Mouse (Mus musculus) stomach, postnatal 0 days (tissue): ENCODE measurements around the gene Gorasp1. TPM values are rescaled to one million over a fixed set of nuclear protein-coding genes. Genes with fewer than 3 reads are reported as not detected.

Experiments
- ATAC-seq: fragments of 200-750 bp; cut with Nextera tagmentation; 2 replicates; pipeline ENCODE4 v1.8.0; 2017; ENCODE audit not compliant: low FRiP score, low TSS enrichment
- DNase-seq: peaks from one replicate; pipeline ENCODE4 v3.0.0-alpha.2; 2016; ENCODE audit warnings: low spot score
- H3K27ac ChIP-seq: fragments of 300-500 bp; sonication (generic); replicated peaks from 2 replicates; pipeline ENCODE4 v1.5.1; 2014; ENCODE audit warnings: mild to moderate bottlenecking, control low read depth
- H3K27me3 ChIP-seq: fragments of 300-500 bp; sonication (generic); 2 replicates; pipeline ENCODE4 v1.6.1; 2014; ENCODE audit warnings: low read length; ENCODE audit not compliant: control insufficient read depth, insufficient read depth
- H3K36me3 ChIP-seq: fragments of 300-500 bp; sonication (generic); 2 replicates; pipeline ENCODE4 v1.6.1; 2014; ENCODE audit warnings: low read length, mixed read lengths; ENCODE audit not compliant: control insufficient read depth, insufficient read depth
- H3K4me1 ChIP-seq: fragments of 300-500 bp; sonication (generic); replicated peaks from 2 replicates; pipeline ENCODE4 v1.6.1; 2014; ENCODE audit warnings: antibody characterized with exemption; ENCODE audit not compliant: control insufficient read depth, insufficient read depth
- H3K4me2 ChIP-seq: fragments of 300-500 bp; sonication (generic); replicated peaks from 2 replicates; pipeline ENCODE4 v1.6.1; 2014; ENCODE audit warnings: low read depth, mild to moderate bottlenecking, control low read depth, moderate library complexity
- H3K4me3 ChIP-seq: fragments of 300-500 bp; sonication (generic); 2 replicates; pipeline ENCODE4 v1.5.1; 2014; ENCODE audit warnings: low read depth, low read length, control low read depth
- H3K9ac ChIP-seq: fragments of 300-500 bp; sonication (generic); 2 replicates; pipeline ENCODE4 v1.6.1; 2014; ENCODE audit warnings: mild to moderate bottlenecking, low read length, control low read depth, mixed read lengths
- H3K9me3 ChIP-seq: fragments of 300-500 bp; sonication (generic); 2 replicates; pipeline ENCODE4 v1.6.1; 2016; ENCODE audit warnings: low read length; ENCODE audit not compliant: control insufficient read depth
- CTCF ChIP-seq: IDR thresholded peaks from 2 replicates; pipeline ENCODE4 v1.5.1; 2016; ENCODE audit warnings: antibody characterized with exemption, low read depth, mild to moderate bottlenecking, moderate library complexity
- EP300 ChIP-seq: optimal IDR thresholded peaks from 2 replicates; pipeline ENCODE3; 2016; ENCODE audit warnings: antibody characterized with exemption
- WGBS: fragments of 180-500 bp; shearing (Covaris S2); extraction: QIAGEN DNeasy Blood & Tissue Kit; methylation state at CpG from one replicate; pipeline ENCODE4 v1.1.7; 2014; 5-methylcytosine and 5-hydroxymethylcytosine counted together
- polyA plus RNA-seq: library from polyadenylated mRNA; unstranded; fragments of >200 nt; fragmentation: Nextera tagmentation; extraction: Ambion mirVana; gene quantifications from 2 replicates; pipeline ENCODE4 v1.2.1, GENCODE M21; 2015

The Gorasp1 gene
- polyA plus RNA-seq, 1 experiment from 2014 or later = 17.8 TPM

DNA sequence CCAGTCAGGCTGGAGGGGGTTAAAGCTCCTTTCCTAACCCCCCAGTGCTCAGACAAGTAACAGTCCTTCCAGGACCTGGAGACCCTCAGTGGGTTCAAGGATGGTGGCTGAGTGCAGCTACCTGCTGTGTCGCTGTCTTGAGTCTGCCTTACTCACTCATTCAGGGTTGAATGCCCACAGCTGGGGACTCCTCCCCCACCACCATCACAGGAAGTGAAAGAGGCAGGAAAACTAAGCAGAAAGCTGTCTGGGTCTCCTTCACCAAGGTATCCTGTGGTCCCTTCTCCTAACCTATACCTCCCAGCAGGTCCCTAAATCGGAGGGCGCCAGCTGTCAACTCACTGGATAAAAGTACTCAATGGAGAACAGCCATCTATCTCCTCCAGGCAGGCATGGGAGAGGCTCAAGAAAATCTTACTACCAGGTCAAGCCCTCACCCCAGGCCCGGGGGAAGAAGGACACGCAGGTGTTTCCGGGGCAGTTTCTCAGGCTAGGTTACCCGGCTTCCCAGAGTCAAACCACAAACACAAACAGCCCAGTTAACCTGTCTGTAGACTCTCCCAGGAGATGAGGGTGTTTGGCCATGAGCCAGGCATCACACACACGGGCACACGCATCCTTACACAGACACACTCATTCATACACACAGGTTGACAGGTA, 40.9 kb upstream of the Gorasp1 start:
- WGBS = 42% methylated on average over 9 of the region's 9 CpGs
- H3K4me2 ChIP-seq = no peak overlapping the region
- DNase-seq = no peak
- H3K4me1 ChIP-seq = peaks cover 15% of the 10 kb centered on the region; the same call in 1 of the 2 replicates
- H3K27me3 ChIP-seq = no peaks in the 10 kb centered on the region; the same call in 1 of the 2 replicates
- TF ChIP-seq CTCF (no peak), EP300 (no peak)
- ATAC-seq = no peak
- H3K4me3 ChIP-seq = no peak overlapping the region
- H3K9me3 ChIP-seq = no peaks in the 10 kb centered on the region
- H3K27ac ChIP-seq = no peak overlapping the region; the same call in 1 of the 2 replicates
- peak overlapping the region; percentile 23; the same call in 1 of the 2 replicates for H3K9ac ChIP-seq
- peaks cover 10% of the 10 kb centered on the region; the same call in 1 of the 2 replicates for H3K36me3 ChIP-seq

DNA sequence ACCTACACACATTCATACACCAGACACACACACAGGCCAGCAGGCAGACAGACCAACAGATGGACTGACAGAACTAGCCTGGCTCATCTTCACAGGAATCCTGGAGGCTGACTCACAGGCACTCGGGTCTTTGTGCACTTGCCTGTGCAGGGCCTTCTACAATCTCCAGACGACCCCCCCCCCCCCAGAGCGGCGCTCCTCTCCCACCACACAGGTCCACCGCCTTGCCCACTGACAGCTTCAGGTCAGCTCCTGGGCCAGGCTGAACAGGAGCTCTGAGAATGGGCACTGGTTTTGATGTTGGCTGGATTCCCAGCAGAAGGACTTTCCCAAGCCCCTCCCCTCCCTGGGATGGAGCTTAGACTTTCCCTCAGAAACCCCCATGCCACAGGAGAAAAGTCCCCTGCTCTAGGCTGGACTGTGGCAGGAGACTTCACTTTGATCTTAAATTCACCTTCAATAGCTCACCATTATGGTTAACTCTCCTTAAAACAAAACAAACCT, 40.2 kb upstream of the Gorasp1 start:
- no peak for DNase-seq
- Histone ChIP-seq H3K9me3 (no peaks in the 10 kb centered on the region), H3K36me3 (peaks cover 16% of the 10 kb centered on the region; the same call in 1 of the 2 replicates), H3K4me1 (peaks cover 15% of the 10 kb centered on the region; the same call in 1 of the 2 replicates), H3K27ac (no peak overlapping the region; the same call in 1 of the 2 replicates), H3K4me2 (no peak overlapping the region), H3K9ac (no peak overlapping the region), H3K4me3 (no peak overlapping the region), H3K27me3 (no peaks in the 10 kb centered on the region; the same call in 1 of the 2 replicates)
- TF ChIP-seq EP300 (no peak), CTCF (no peak)
- ATAC-seq = no peak
- 32% methylated on average over 5 of the region's 5 CpGs for WGBS

DNA sequence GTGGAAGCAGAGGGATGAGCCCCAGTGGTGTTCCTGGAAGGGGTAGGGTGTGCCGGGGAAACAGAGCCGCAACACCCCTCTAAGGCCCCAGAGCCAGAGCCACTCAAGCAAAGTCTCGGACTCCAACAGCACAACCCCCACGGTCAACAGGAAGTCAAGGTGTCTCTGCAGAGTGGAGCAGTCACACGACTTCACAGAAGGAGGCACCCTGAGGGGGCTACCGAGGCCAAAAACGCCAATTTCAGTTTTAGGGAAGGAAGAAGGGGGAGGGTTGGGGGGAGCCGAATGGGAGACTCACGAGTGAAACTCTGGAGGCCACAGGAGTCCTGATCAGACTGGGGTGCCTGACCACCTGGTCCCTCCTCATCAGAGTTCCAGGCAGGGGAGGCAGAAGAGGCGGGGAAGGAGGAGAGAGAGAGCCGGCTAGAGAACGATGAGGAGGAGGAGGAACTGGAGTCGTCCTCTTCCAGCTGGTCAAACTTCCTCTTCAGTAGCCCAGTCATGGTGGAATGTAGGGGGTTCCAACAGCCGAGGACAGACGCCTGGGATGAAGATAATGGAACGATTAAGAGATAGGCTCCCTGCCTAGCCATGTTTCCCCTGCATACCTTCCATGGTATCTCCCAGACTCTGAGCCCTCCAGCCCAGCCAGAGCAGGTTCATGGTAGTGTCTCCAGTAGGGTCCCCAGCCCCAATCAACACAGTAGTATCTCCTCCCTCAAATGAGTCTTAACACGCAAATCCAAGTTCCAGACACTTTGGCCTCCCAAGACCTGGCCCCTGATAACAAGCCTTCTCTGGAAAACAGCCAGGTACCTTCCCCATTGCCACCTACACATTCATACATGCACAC, 39.6 kb upstream of the Gorasp1 start:
- H3K9ac ChIP-seq = no peak overlapping the region
- DNase-seq (no peak), ATAC-seq (no peak)
- H3K4me3 ChIP-seq = no peak overlapping the region
- H3K36me3 ChIP-seq = peaks cover 23% of the 10 kb centered on the region
- peaks cover 15% of the 10 kb centered on the region; the same call in 1 of the 2 replicates for H3K4me1 ChIP-seq
- H3K27ac ChIP-seq = no peak overlapping the region
- 31% methylated on average over 17 of the region's 17 CpGs for WGBS
- no peak overlapping the region for H3K4me2 ChIP-seq
- H3K9me3 ChIP-seq = no peaks in the 10 kb centered on the region
- TF ChIP-seq EP300 (no peak), CTCF (no peak)
- H3K27me3 ChIP-seq = no peaks in the 10 kb centered on the region; the same call in 1 of the 2 replicates

DNA sequence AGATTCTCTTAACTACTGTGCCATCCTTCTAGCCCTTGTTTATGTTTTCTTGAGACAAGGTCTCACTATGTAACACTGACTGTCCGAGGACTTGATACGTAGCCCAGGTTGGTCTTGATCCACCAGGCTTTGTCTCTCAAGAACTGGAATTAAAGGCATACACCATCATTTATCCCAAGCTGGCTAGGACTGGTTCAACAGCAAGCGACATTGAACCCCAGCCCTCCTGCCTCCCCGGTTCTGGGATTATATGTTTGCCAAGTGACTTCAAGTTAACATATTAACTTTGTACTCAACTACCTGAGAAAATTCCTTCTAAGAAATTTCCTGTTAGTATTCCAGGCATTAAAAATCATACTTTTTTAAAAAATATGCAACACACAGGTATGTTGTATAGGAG, 37.9 kb upstream of the Gorasp1 start:
- Histone ChIP-seq H3K27ac (no peak overlapping the region), H3K9ac (no peak overlapping the region), H3K4me3 (no peak overlapping the region), H3K9me3 (no peaks in the 10 kb centered on the region), H3K36me3 (peaks cover 25% of the 10 kb centered on the region), H3K4me1 (0 out of 2 replicates have a peak, but pooled peaks cover 12% of the 10 kb centered on the region), H3K27me3 (no peaks in the 10 kb centered on the region; the same call in 1 of the 2 replicates), H3K4me2 (no peak overlapping the region)
- no peak for DNase-seq
- no peak for TF ChIP-seq EP300
- no peak for TF ChIP-seq CTCF
- no peak for ATAC-seq
- 77% methylated on average over 4 of the region's 4 CpGs for WGBS

DNA sequence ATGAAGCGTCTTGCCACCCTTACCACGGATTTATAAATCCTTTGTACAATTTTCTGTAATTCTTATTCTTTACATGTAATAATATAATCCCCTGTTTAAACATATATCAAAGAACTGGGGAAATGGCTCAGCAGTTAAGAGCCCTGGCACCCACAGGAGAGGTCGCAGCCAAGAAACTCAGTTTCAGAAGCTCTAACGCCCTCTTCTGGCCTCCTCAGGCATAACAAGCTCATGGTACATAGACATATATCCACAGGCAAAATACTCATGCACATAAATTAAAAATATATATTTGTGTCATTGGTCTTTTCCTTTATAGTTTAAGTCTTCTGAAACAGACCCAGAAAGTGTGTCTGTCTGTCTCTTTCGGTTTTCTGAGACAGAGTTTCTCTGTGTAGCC, 37.2 kb upstream of the Gorasp1 start:
- Histone ChIP-seq H3K4me2 (no peak overlapping the region), H3K4me3 (no peak overlapping the region), H3K4me1 (0 out of 2 replicates have a peak, but pooled peaks cover 12% of the 10 kb centered on the region), H3K27me3 (no peaks in the 10 kb centered on the region; the same call in 1 of the 2 replicates), H3K27ac (no peak overlapping the region), H3K36me3 (peaks cover 25% of the 10 kb centered on the region), H3K9me3 (no peaks in the 10 kb centered on the region), H3K9ac (no peak overlapping the region)
- 71% methylated on average over 5 of the region's 5 CpGs for WGBS
- no peak for ATAC-seq
- TF ChIP-seq CTCF (peak; percentile 52), EP300 (no peak)
- no peak for DNase-seq
